8 mouse cellular contexts compared by ENCODE assay signal in genomic region chr11:97697891-97698529, GRCm38 (mm10). TPM values are rescaled to one million over a fixed set of nuclear protein-coding genes. Genes with fewer than 3 reads are reported as not detected.
A peak's percentile ranks its signal among the peaks of the same experiment; 100 is the strongest.
DNase-seq lines count a peak whose midpoint lies in the region; ATAC-seq lines count a peak whose summit lies in the region.

No protein-coding gene starts in this region.

- H3K9ac ChIP-seq in intestine, embryonic 15.5 days: peak overlapping the region; percentile 91
- peak overlapping the region; percentile 95 for H3K9ac ChIP-seq in neural tube, embryonic 12.5 days

- H3K9me3 ChIP-seq in intestine, embryonic 15.5 days: no peaks in the 10 kb centered on the region
- H3K9me3 ChIP-seq in neural tube, embryonic 12.5 days: no peaks in the 10 kb centered on the region

- WGBS in intestine, embryonic 15.5 days: 2% methylated on average over 14 of the region's 14 CpGs
- 2% methylated on average over 14 of the region's 14 CpGs for WGBS in neural tube, embryonic 12.5 days

- peaks cover 58% of the 10 kb centered on the region for H3K4me1 ChIP-seq in intestine, embryonic 15.5 days (replicated peaks)
- H3K4me1 ChIP-seq in neural tube, embryonic 12.5 days: peaks cover 64% of the 10 kb centered on the region

- H3K27ac ChIP-seq in intestine, embryonic 15.5 days: peak overlapping the region; percentile 96
- H3K27ac ChIP-seq in neural tube, embryonic 12.5 days: peak overlapping the region; percentile 95

- intact Hi-C loops in left cerebral cortex, postnatal 10 days (cut with DNase I): loop anchor here (5.0 kb wide), 2 partner anchors 36 to 206 kb away; partner anchors contain the start of gene Mllt6

- peak; percentile 28 for DNase-seq in kidney, adult 9 months
- no peak for DNase-seq in kidney, adult 8-10 months
- DNase-seq in embryo, embryonic 9.5 days (ENCODE audit: extremely low spot score): peak; percentile 49
- no peak for DNase-seq in left cerebral cortex, postnatal 10 days (ENCODE audit: extremely low spot score in 1 of 2, low spot score in 2 of 2)
- no peak for DNase-seq in ovary, postnatal 36 days (ENCODE audit: low spot score)
- no peak for DNase-seq in layer of hippocampus, postnatal 25 days (ENCODE audit: extremely low spot score in 1 of 2, low spot score in 1 of 2)

- ATAC-seq in intestine, embryonic 15.5 days: no peak
- no peak for ATAC-seq in neural tube, embryonic 12.5 days (ENCODE audit: low FRiP score, low read depth)

- H3K4me2 ChIP-seq in intestine, embryonic 15.5 days (replicated peaks): peak overlapping the region; percentile 80
- peak overlapping the region; percentile 81 for H3K4me2 ChIP-seq in neural tube, embryonic 12.5 days (replicated peaks)

- no peaks in the 10 kb centered on the region for H3K27me3 ChIP-seq in intestine, embryonic 15.5 days (replicated peaks)
- no peaks in the 10 kb centered on the region for H3K27me3 ChIP-seq in neural tube, embryonic 12.5 days (replicated peaks)

- peak overlapping the region; percentile 87 for H3K4me3 ChIP-seq in intestine, embryonic 15.5 days (replicated peaks)
- peak overlapping the region; percentile 88 for H3K4me3 ChIP-seq in neural tube, embryonic 12.5 days

- no peaks in the 10 kb centered on the region for H3K36me3 ChIP-seq in intestine, embryonic 15.5 days
- H3K36me3 ChIP-seq in neural tube, embryonic 12.5 days: peaks cover 4% of the 10 kb centered on the region

RNA-seq across cellular contexts. Expression of gene Pcgf2, which starts 2.3 kb away (rescaled TPM):
- polyA plus RNA-seq in intestine, embryonic 15.5 days (2015; fragmentation: Nextera tagmentation; extraction: Ambion mirVana): 12.7 and 12.8 TPM in 2 replicates
- polyA plus RNA-seq in neural tube, embryonic 12.5 days (2016; fragmentation: Nextera tagmentation; extraction: Ambion mirVana): 19.9 and 21.1 TPM in 2 replicates
- 10 to 100 TPM; 48.3 to 51.6 TPM for total RNA-seq in left cerebral cortex, postnatal 10 days (2021)
- 10 to 100 TPM; 19.7 to 27.9 TPM for total RNA-seq in layer of hippocampus, postnatal 25 days (2021)

RNA-seq across cellular contexts. Expression of gene Psmb3, which starts 5.2 kb away (rescaled TPM):
- polyA plus RNA-seq in intestine, embryonic 15.5 days (2015; fragmentation: Nextera tagmentation; extraction: Ambion mirVana): 426 and 480 TPM in 2 replicates
- 453 and 497 TPM in 2 replicates for polyA plus RNA-seq in neural tube, embryonic 12.5 days (2016; fragmentation: Nextera tagmentation; extraction: Ambion mirVana)
- total RNA-seq in left cerebral cortex, postnatal 10 days (2021): 100 to 1,000 TPM; 153 to 159 TPM
- 100 to 1,000 TPM; 125 to 144 TPM for total RNA-seq in layer of hippocampus, postnatal 25 days (2021)

RNA-seq across cellular contexts. Expression of gene Cisd3, which starts 12.4 kb away (rescaled TPM):
- polyA plus RNA-seq in intestine, embryonic 15.5 days (2015; fragmentation: Nextera tagmentation; extraction: Ambion mirVana): 79.9 and 93.0 TPM in 2 replicates
- 17.8 and 25.6 TPM in 2 replicates for polyA plus RNA-seq in neural tube, embryonic 12.5 days (2016; fragmentation: Nextera tagmentation; extraction: Ambion mirVana)
- total RNA-seq in left cerebral cortex, postnatal 10 days (2021): 10 to 100 TPM; 34.6 to 37.8 TPM
- 10 to 100 TPM; 47.0 to 55.1 TPM for total RNA-seq in layer of hippocampus, postnatal 25 days (2021)

RNA-seq across cellular contexts. Expression of gene Mllt6, which starts 34.8 kb away (rescaled TPM):
- 1.9 and 2.4 TPM in 2 replicates for polyA plus RNA-seq in intestine, embryonic 15.5 days (2015; fragmentation: Nextera tagmentation; extraction: Ambion mirVana)
- 3.0 and 4.0 TPM in 2 replicates for polyA plus RNA-seq in neural tube, embryonic 12.5 days (2016; fragmentation: Nextera tagmentation; extraction: Ambion mirVana)
- 10 to 100 TPM; 66.9 to 71.6 TPM for total RNA-seq in left cerebral cortex, postnatal 10 days (2021)
- 100 to 1,000 TPM in 1 of 2 experiments, 10 to 100 TPM in 1; 88.5 to 105 TPM for total RNA-seq in layer of hippocampus, postnatal 25 days (2021)

RNA-seq across cellular contexts. Expression of gene Pip4k2b, which starts 46.5 kb away (rescaled TPM):
- polyA plus RNA-seq in intestine, embryonic 15.5 days (2015; fragmentation: Nextera tagmentation; extraction: Ambion mirVana): 1.0 and 1.2 TPM in 2 replicates
- 3.2 and 3.7 TPM in 2 replicates for polyA plus RNA-seq in neural tube, embryonic 12.5 days (2016; fragmentation: Nextera tagmentation; extraction: Ambion mirVana)
- 100 to 1,000 TPM; 146 to 153 TPM for total RNA-seq in left cerebral cortex, postnatal 10 days (2021)
- 100 to 1,000 TPM; 104 to 105 TPM for total RNA-seq in layer of hippocampus, postnatal 25 days (2021)

Comparison
In these comparisons a context has a peak if more than half of its experiments do, and no peak if none do; other contexts are left out.
1. DNase-seq: peak in kidney, adult 9 months (single experiment) and embryo, embryonic 9.5 days (single experiment); none in kidney, adult 8-10 months (0 of 2), left cerebral cortex, postnatal 10 days (0 of 2), ovary, postnatal 36 days (single experiment) and layer of hippocampus, postnatal 25 days (0 of 2).